In genomic region chr8:46936039-46936438, GRCm38 (mm10) we compare ENCODE assay signal across 10 mouse cellular contexts. TPM values are rescaled to one million over a fixed set of nuclear protein-coding genes. Genes with fewer than 3 reads are reported as not detected.
DNase-seq lines count a peak whose midpoint lies in the region; ATAC-seq and TF ChIP-seq lines count a peak whose summit lies in the region.
"Had no signal": no experiment of that assay in that cellular context is flagged by ENCODE, and none has a peak within 500 bp of the region (broad histone marks: within the 10 kb centered on the region; RNA-seq: fewer than 3 reads in every experiment).

No protein-coding gene starts in this region.

- H3K9me3 ChIP-seq in lung, embryonic 14.5 days (ENCODE audit: low read depth, low read length), result no peaks in the 10 kb centered on the region
- no peaks in the 10 kb centered on the region; the same call in 1 of the 2 replicates for H3K9me3 ChIP-seq in hindbrain, embryonic 13.5 days

- H3K4me2 ChIP-seq in lung, embryonic 14.5 days, result peak overlapping the region; percentile 32; the same call in 1 of the 2 replicates
- H3K4me2 ChIP-seq in hindbrain, embryonic 13.5 days, result peak overlapping the region; percentile 21; the same call in 1 of the 2 replicates

- peak; percentile 21 to 26 for DNase-seq in cerebellum, postnatal 10 days
- DNase-seq in cerebellum, adult 11-12 months, result no peak
- peak; percentile 72 for DNase-seq in lung, embryonic 14.5 days
- no peak for DNase-seq in lung, adult 18-20 months
- DNase-seq in gastrocnemius, adult 18-20 months (ENCODE audit: low spot score), result no peak
- no peak for DNase-seq in ovary, adult 18-20 months (ENCODE audit: low spot score)

- WGBS in lung, embryonic 14.5 days, result 22% methylated on average over 8 of the region's 8 CpGs
- 25% methylated on average over 8 of the region's 8 CpGs for WGBS in hindbrain, embryonic 13.5 days
- WGBS in macrophage (ENCODE audit: missing documents), result 57% methylated on average over 8 of the region's 8 CpGs

- no peaks in the 10 kb centered on the region for H3K79me2 ChIP-seq in macrophage (ENCODE audit: inconsistent target)

- peak; percentile 58 for TF ChIP-seq CTCF in lung, embryonic 14.5 days (IDR thresholded peaks at IDR 0.05; ENCODE audit: low read depth)

- no peak overlapping the region for H3K27ac ChIP-seq in lung, embryonic 14.5 days (ENCODE audit: low read depth)
- H3K27ac ChIP-seq in hindbrain, embryonic 13.5 days, result no peak overlapping the region
- peak overlapping the region; percentile 97 for H3K27ac ChIP-seq in macrophage

- no peaks in the 10 kb centered on the region for H3K36me3 ChIP-seq in lung, embryonic 14.5 days (ENCODE audit: insufficient read depth)
- H3K36me3 ChIP-seq in hindbrain, embryonic 13.5 days, result no peaks in the 10 kb centered on the region
- H3K36me3 ChIP-seq in macrophage (ENCODE audit: inconsistent target), result no peaks in the 10 kb centered on the region

- H3K4me1 ChIP-seq in lung, embryonic 14.5 days (ENCODE audit: insufficient read depth), result no peaks in the 10 kb centered on the region
- peaks cover 3% of the 10 kb centered on the region; the same call in 1 of the 2 replicates for H3K4me1 ChIP-seq in hindbrain, embryonic 13.5 days (replicated peaks)

- H3K27me3 ChIP-seq in lung, embryonic 14.5 days (ENCODE audit: insufficient read depth, low read length), result no peaks in the 10 kb centered on the region
- no peaks in the 10 kb centered on the region for H3K27me3 ChIP-seq in hindbrain, embryonic 13.5 days

- H3K9ac ChIP-seq in lung, embryonic 14.5 days, result no peak overlapping the region
- no peak overlapping the region for H3K9ac ChIP-seq in hindbrain, embryonic 13.5 days

- peak; percentile 52; the same call in 1 of the 2 replicates for ATAC-seq in lung, embryonic 14.5 days (ENCODE audit: insufficient read depth)
- ATAC-seq in hindbrain, embryonic 13.5 days (ENCODE audit: low FRiP score), result no peak

- H3K4me3 ChIP-seq in lung, embryonic 14.5 days (ENCODE audit: low read depth, low read length), result no peak overlapping the region
- no peak overlapping the region for H3K4me3 ChIP-seq in hindbrain, embryonic 13.5 days
- no peak overlapping the region for H3K4me3 ChIP-seq in macrophage (ENCODE audit: inconsistent target)

RNA-seq across cellular contexts. Expression of gene Enpp6, which starts 50.6 kb away (rescaled TPM):
- 0.29 and 0.89 TPM in 2 replicates for polyA plus RNA-seq in lung, embryonic 14.5 days (2014; fragmentation: Nextera tagmentation; extraction: Ambion mirVana)
- 0.18 and 0.34 TPM in 2 replicates for polyA plus RNA-seq in hindbrain, embryonic 13.5 days (2015; fragmentation: Nextera tagmentation; extraction: Ambion mirVana)
- total RNA-seq in macrophage (2018; cell fraction: chromatin; rRNA removed), result 1 to 10 TPM in 4 of 26 experiments, under 1 TPM in 12, not detected in 10; 0.16 to 1.9 (median 0.52) TPM
- total RNA-seq in macrophage (2018; cell fraction: cytosol; rRNA removed), result under 1 TPM; 0.05 to 0.44 (median 0.19) TPM
- 1 to 10 TPM in 3 of 26 experiments, under 1 TPM in 16, not detected in 7; 0.18 to 2.2 (median 0.56) TPM for total RNA-seq in macrophage (2018; cell fraction: nucleus; rRNA removed)
- 0.19 to 0.25 TPM (median 0.20 TPM) in 3 replicates for polyA plus RNA-seq in macrophage (2018)
- total RNA-seq in gastrocnemius, adult 18-20 months (2021), result under 1 TPM; 0.41 to 0.62 TPM
- total RNA-seq: common myeloid progenitor, adult 5-6 weeks had no signal
- polyA plus RNA-seq: C2C12 had no signal

Comparison
In these comparisons a context has a peak if more than half of its experiments do, and no peak if none do; other contexts are left out.
1. DNase-seq: peak in cerebellum, postnatal 10 days (2 of 2) and lung, embryonic 14.5 days (single experiment); none in cerebellum, adult 11-12 months (single experiment), lung, adult 18-20 months (0 of 2), gastrocnemius, adult 18-20 months (single experiment) and ovary, adult 18-20 months (single experiment).